Mouse (Mus musculus) lung, postnatal 36 days (tissue): ENCODE measurements around the gene Alkbh2.

Experiments used
- DNase-seq: peaks from one replicate; pipeline ENCODE4 v3.0.0; 2022; ENCODE audit warnings: mixed read lengths

Gene Alkbh2

GRCm38 (mm10) chr5:114099709-114100389 is 28.2 kb downstream of the Alkbh2 start:
- peak; percentile 86 for DNase-seq

DNA sequence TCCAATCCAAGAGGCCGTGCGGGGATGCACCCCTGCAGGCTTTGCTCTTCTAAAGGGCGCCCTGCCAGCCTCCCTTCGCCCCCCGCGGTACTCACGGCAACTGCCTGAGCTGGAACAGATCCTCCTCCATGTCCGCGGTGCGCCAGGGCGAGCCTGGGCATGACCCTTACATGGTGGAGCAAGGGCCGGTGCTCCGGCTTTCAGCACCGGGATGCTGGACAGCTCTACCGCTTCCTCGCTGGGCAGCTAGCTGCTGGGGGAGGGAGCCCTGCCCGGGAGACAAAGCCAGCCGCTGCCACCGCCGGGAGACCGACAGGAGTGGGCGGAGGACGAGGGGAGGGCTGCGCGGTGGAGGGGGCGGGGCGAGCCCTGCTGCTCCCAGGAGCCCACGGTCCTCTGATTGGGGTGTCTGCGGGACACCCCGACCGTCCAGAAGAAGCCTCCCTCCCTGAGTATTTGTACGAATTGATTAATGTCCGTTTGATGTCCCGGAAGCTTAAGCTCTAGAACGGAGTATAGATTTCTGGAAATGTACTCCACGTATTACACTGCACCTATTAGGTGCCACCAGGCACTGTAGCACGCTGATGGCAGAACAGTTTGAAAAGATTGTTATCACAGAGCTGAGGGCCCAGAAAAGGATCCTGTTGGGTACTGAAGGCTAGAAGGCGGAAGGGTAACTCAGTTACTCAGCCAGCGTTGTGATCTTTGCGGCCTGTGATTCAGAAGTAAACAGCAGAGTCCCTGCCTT is 36.8 kb downstream of the Alkbh2 start, which contains the start of gene Svop:
Gene Svop (minus strand): TSS at position 514 of the 751 bp plus-strand sequence.
- peak; percentile 70 for DNase-seq

DNA sequence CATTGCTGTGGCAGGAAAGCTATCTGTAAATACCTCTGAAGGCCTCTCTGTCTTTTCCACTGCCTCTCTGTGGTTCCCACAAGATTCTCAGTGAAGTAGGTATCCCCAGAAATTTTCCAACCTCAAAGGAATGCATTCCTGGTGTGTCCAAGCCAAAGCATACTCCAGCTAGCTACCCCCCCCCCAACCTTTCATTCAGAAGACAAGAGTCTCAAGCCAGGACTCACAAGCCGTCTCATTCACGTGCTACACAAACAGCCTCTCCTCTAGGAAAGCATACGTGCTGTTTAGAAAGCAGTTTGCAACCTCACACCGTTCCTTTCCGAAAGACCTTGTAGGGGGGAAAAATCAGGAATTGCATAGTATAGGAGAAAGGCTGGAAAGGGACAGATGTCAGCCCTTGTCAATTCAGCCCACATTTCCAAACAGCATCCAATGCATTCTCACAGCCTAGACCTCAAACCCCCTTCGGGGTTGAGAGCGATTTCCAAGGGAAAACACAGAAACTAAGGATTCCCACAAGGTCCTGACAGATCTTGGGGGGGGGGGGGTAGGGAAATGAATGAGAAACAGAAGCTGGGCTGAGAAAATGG is 37.5 kb downstream of the Alkbh2 start:
- no peak for DNase-seq

DNA sequence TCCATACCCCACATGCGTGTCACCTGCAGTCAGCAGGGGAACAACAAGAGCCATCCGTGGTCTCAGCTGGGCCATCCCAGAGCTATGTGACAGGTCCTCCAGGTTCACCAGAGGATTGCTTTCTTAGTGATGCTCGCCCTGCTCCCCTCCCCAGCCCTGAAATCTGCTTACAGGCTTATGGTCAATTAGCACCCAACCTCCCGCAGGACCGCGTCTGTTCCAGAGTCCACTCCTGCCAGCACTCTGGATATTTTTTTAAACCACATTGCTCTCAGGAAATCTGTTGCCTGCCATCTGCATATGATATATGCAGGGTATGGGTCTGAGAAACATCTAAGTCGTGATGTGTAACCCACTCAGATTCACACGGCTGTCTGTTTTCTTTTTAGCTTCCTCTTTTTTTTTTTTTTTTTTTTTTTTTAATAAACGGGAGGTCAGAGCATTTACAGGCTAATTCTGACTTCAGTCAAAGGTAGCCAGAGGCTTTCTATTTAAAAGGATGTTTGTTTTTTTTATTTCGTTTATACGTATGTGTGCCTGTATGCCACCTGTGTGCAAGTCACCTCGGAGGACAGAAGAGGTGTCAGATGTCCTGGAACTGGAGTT is 40.0 kb downstream of the Alkbh2 start:
- no peak for DNase-seq

DNA sequence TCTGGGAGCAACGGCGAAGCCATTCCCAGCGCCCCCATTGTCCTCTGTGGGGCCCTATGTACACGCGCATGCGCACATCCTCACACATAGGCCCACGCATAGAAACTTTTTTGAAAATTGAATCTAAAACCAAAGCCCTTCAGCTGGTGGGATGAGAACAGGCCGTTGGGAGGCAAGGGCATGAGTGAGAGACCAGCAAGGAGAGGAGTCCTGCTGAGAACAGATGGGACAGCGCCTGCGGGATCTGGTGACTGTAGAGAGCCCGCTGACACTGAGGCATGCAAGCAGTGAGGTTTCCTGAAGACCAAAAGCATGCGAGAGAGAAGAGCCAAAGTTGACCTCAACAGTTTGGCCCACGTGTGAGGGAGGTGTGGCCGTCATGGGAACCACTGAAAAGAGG is 42.5 kb downstream of the Alkbh2 start:
- DNase-seq, result no peak

GRCm38 (mm10) chr5:114077009-114077408 is 51.0 kb downstream of the Alkbh2 start:
- DNase-seq, result no peak
